ENCODE assay signal across 8 mouse cellular contexts in genomic region chr5:135877180-135877579, GRCm38 (mm10). TPM values are rescaled to one million over a fixed set of nuclear protein-coding genes. Genes with fewer than 3 reads are reported as not detected.
DNase-seq lines count a peak whose midpoint lies in the region; ATAC-seq lines count a peak whose summit lies in the region.

No protein-coding gene starts in this region.

- DNase-seq in left cerebral cortex, adult 18-20 months (ENCODE audit: low spot score in 2 of 2), result peak; percentile 52 to 63
- no peak for DNase-seq in left cerebral cortex, adult 8-10 months (ENCODE audit: low spot score in 2 of 2)
- peak; percentile 76 for DNase-seq in adrenal gland, postnatal 10 days
- peak; percentile 42 for DNase-seq in telencephalon, adult 2 months (ENCODE audit: low read depth, low spot score)

- no peaks in the 10 kb centered on the region for H3K36me3 ChIP-seq in forebrain, embryonic 15.5 days
- peaks cover 12% of the 10 kb centered on the region for H3K36me3 ChIP-seq in hindbrain, embryonic 13.5 days
- H3K36me3 ChIP-seq in limb, embryonic 12.5 days, result no peaks in the 10 kb centered on the region
- no peaks in the 10 kb centered on the region for H3K36me3 ChIP-seq in midbrain, embryonic 12.5 days

- peak overlapping the region; percentile 73 for H3K4me2 ChIP-seq in forebrain, embryonic 15.5 days (replicated peaks)
- peak overlapping the region; percentile 56 for H3K4me2 ChIP-seq in hindbrain, embryonic 13.5 days
- H3K4me2 ChIP-seq in limb, embryonic 12.5 days, result peak overlapping the region; percentile 58
- peak overlapping the region; percentile 54 for H3K4me2 ChIP-seq in midbrain, embryonic 12.5 days (replicated peaks)

- no peaks in the 10 kb centered on the region for H3K27me3 ChIP-seq in forebrain, embryonic 15.5 days
- 0 out of 2 replicates have a peak, but pooled peaks cover 4% of the 10 kb centered on the region for H3K27me3 ChIP-seq in hindbrain, embryonic 13.5 days
- H3K27me3 ChIP-seq in limb, embryonic 12.5 days, result peaks cover 32% of the 10 kb centered on the region
- peaks cover 10% of the 10 kb centered on the region; the same call in 1 of the 2 replicates for H3K27me3 ChIP-seq in midbrain, embryonic 12.5 days

- H3K9ac ChIP-seq in forebrain, embryonic 15.5 days (replicated peaks), result peak overlapping the region; percentile 44; the same call in 1 of the 2 replicates
- peak overlapping the region; percentile 68; the same call in 1 of the 2 replicates for H3K9ac ChIP-seq in hindbrain, embryonic 13.5 days
- H3K9ac ChIP-seq in limb, embryonic 12.5 days (replicated peaks), result no peak overlapping the region
- no peak overlapping the region; the same call in 1 of the 2 replicates for H3K9ac ChIP-seq in midbrain, embryonic 12.5 days (replicated peaks)

- H3K4me3 ChIP-seq in forebrain, embryonic 15.5 days, result peak overlapping the region; percentile 41; the same call in 1 of the 2 replicates
- peak overlapping the region; percentile 35 for H3K4me3 ChIP-seq in hindbrain, embryonic 13.5 days
- H3K4me3 ChIP-seq in limb, embryonic 12.5 days (replicated peaks), result peak overlapping the region; percentile 41; the same call in 1 of the 2 replicates
- H3K4me3 ChIP-seq in midbrain, embryonic 12.5 days, result no peak overlapping the region

- H3K27ac ChIP-seq in forebrain, embryonic 15.5 days (replicated peaks), result no peak overlapping the region
- H3K27ac ChIP-seq in hindbrain, embryonic 13.5 days, result 0 out of 2 replicates have a peak overlapping the region, but pooled peaks have one; percentile 55
- no peak overlapping the region for H3K27ac ChIP-seq in limb, embryonic 12.5 days
- no peak overlapping the region for H3K27ac ChIP-seq in midbrain, embryonic 12.5 days (replicated peaks)

- no peaks in the 10 kb centered on the region for H3K9me3 ChIP-seq in forebrain, embryonic 15.5 days
- no peaks in the 10 kb centered on the region for H3K9me3 ChIP-seq in hindbrain, embryonic 13.5 days
- no peaks in the 10 kb centered on the region for H3K9me3 ChIP-seq in limb, embryonic 12.5 days
- H3K9me3 ChIP-seq in midbrain, embryonic 12.5 days, result no peaks in the 10 kb centered on the region

- peak; percentile 35; the same call in 1 of the 2 replicates for ATAC-seq in forebrain, embryonic 15.5 days (replicated peaks)
- ATAC-seq in hindbrain, embryonic 13.5 days (ENCODE audit: low FRiP score), result no peak
- no peak for ATAC-seq in limb, embryonic 12.5 days (ENCODE audit: insufficient number of reproducible peaks, insufficient read depth, low FRiP score, low TSS enrichment, low read depth)
- ATAC-seq in midbrain, embryonic 12.5 days (ENCODE audit: low FRiP score, low read depth), result no peak

- H3K4me1 ChIP-seq in forebrain, embryonic 15.5 days, result peaks cover 18% of the 10 kb centered on the region
- peaks cover 30% of the 10 kb centered on the region for H3K4me1 ChIP-seq in hindbrain, embryonic 13.5 days (replicated peaks)
- H3K4me1 ChIP-seq in limb, embryonic 12.5 days (replicated peaks), result peaks cover 22% of the 10 kb centered on the region; the same call in 1 of the 2 replicates
- peaks cover 16% of the 10 kb centered on the region for H3K4me1 ChIP-seq in midbrain, embryonic 12.5 days

- WGBS in forebrain, embryonic 15.5 days, result 20% methylated on average over 8 of the region's 8 CpGs
- WGBS in hindbrain, embryonic 13.5 days, result 16% methylated on average over 8 of the region's 8 CpGs
- WGBS in limb, embryonic 12.5 days, result 19% methylated on average over 8 of the region's 8 CpGs
- 21% methylated on average over 8 of the region's 8 CpGs for WGBS in midbrain, embryonic 12.5 days

RNA-seq across cellular contexts. Expression of gene Hspb1, which starts 10.5 kb away (rescaled TPM):
- total RNA-seq in left cerebral cortex, adult 18-20 months (2021), result 10 to 100 TPM; 16.5 to 31.4 TPM
- 10 to 100 TPM; 10.9 to 20.6 (median 14.7) TPM for total RNA-seq in left cerebral cortex, adult 8-10 months (2022)
- 10 to 100 TPM; 68.2 to 90.0 TPM for total RNA-seq in adrenal gland, postnatal 10 days (2021)
- polyA plus RNA-seq in forebrain, embryonic 15.5 days (2015; fragmentation: Nextera tagmentation; extraction: Ambion mirVana), result 6.2 and 6.5 TPM in 2 replicates
- 8.9 and 10.3 TPM in 2 replicates for polyA plus RNA-seq in hindbrain, embryonic 13.5 days (2015; fragmentation: Nextera tagmentation; extraction: Ambion mirVana)
- polyA plus RNA-seq in limb, embryonic 12.5 days (2016; fragmentation: Nextera tagmentation; extraction: Ambion mirVana), result 59.6 and 66.8 TPM in 2 replicates
- 15.7 and 20.3 TPM in 2 replicates for polyA plus RNA-seq in midbrain, embryonic 12.5 days (2016; fragmentation: Nextera tagmentation; extraction: Ambion mirVana)

RNA-seq across cellular contexts. Expression of gene Ywhag, which starts 57.2 kb away (rescaled TPM):
- total RNA-seq in left cerebral cortex, adult 18-20 months (2021), result 1,000 to 10,000 TPM; 1,157 to 1,215 TPM
- total RNA-seq in left cerebral cortex, adult 8-10 months (2022), result 1,000 to 10,000 TPM; 1,072 to 1,089 (median 1,074) TPM
- 100 to 1,000 TPM; 413 to 414 TPM for total RNA-seq in adrenal gland, postnatal 10 days (2021)
- polyA plus RNA-seq in forebrain, embryonic 15.5 days (2015; fragmentation: Nextera tagmentation; extraction: Ambion mirVana), result 664 and 720 TPM in 2 replicates
- 646 and 674 TPM in 2 replicates for polyA plus RNA-seq in hindbrain, embryonic 13.5 days (2015; fragmentation: Nextera tagmentation; extraction: Ambion mirVana)
- 180 and 182 TPM in 2 replicates for polyA plus RNA-seq in limb, embryonic 12.5 days (2016; fragmentation: Nextera tagmentation; extraction: Ambion mirVana)
- 457 and 466 TPM in 2 replicates for polyA plus RNA-seq in midbrain, embryonic 12.5 days (2016; fragmentation: Nextera tagmentation; extraction: Ambion mirVana)

Comparison
In these comparisons a context has a peak if more than half of its experiments do, and no peak if none do; other contexts are left out.
1. DNase-seq: peak in left cerebral cortex, adult 18-20 months (2 of 2), adrenal gland, postnatal 10 days (single experiment) and telencephalon, adult 2 months (single experiment); none in left cerebral cortex, adult 8-10 months (0 of 2).
2. H3K9ac ChIP-seq: peak in forebrain, embryonic 15.5 days (single experiment) and hindbrain, embryonic 13.5 days (single experiment); none in limb, embryonic 12.5 days (single experiment) and midbrain, embryonic 12.5 days (single experiment).
3. Peak in every context shown above with its lines, with median percentiles within 50 percentile points of each other: H3K4me2 ChIP-seq.